Mouse (Mus musculus): ENCODE data around the gene Wls. TPM values are rescaled to one million over a fixed set of nuclear protein-coding genes. Genes with fewer than 3 reads are reported as not detected.

Gene Wls
- total RNA-seq (2021): 10 to 100 TPM; 58.9 to 59.6 TPM
- long read RNA-seq, experiment 1, transcript Wls-201 (12 exons, 3,559 nt): major isoform, 49 of 58 reads
- long read RNA-seq, experiment 1, transcript Wls-205 (13 exons, 2,050 nt): minor isoform, 9 of 58 reads
- long read RNA-seq, experiment 1, partial matches to known transcripts: 0 of 58 reads
- long read RNA-seq, experiment 1, other reads (novel, unspliced or antisense): 0 of 58 reads
- long read RNA-seq, experiment 2, transcript Wls-205 (13 exons, 2,050 nt): minor isoform, 14 of 151 reads
- long read RNA-seq, experiment 2, transcript Wls-201 (12 exons, 3,559 nt): major isoform, 118 of 151 reads
- long read RNA-seq, experiment 2, partial matches to known transcripts: 6 of 151 reads
- long read RNA-seq, experiment 2, other reads (novel, unspliced or antisense): 11 of 151 reads

- DNase-seq (ENCODE audit: low spot score in 2 of 2): peak; percentile 76 to 80
These were observed at the start of gene Wls for GRCm38 (mm10) chr3:159839481-159839880. Wls (plus strand) TSS chr3:159839672.

- no peak for DNase-seq (ENCODE audit: low spot score in 2 of 2)
These were observed 49.7 kb upstream of the Wls start for GRCm38 (mm10) chr3:159789781-159790180.

GRCm38 (mm10) chr3:159831535-159831934, 7.9 kb upstream of the Wls start:
- no peak for DNase-seq (ENCODE audit: low spot score in 2 of 2)

GRCm38 (mm10) chr3:159840002-159840816, 737 bp downstream of the Wls start:
- DNase-seq (ENCODE audit: low spot score in 2 of 2): peak; percentile 54 to 56

GRCm38 (mm10) chr3:159840817-159841390, 1.4 kb downstream of the Wls start:
- peak; percentile 28 for DNase-seq (ENCODE audit: low spot score in 2 of 2)

GRCm38 (mm10) chr3:159841458-159841857, 2.0 kb downstream of the Wls start:
- no peak for DNase-seq (ENCODE audit: low spot score in 2 of 2)

GRCm38 (mm10) chr3:159843135-159843534, 3.7 kb downstream of the Wls start:
- DNase-seq (ENCODE audit: low spot score in 2 of 2): no peak

- DNase-seq (ENCODE audit: low spot score in 2 of 2): no peak
These were observed 8.0 kb downstream of the Wls start for GRCm38 (mm10) chr3:159847410-159848016.

- no peak for DNase-seq (ENCODE audit: low spot score in 2 of 2)
These were observed 8.7 kb downstream of the Wls start for GRCm38 (mm10) chr3:159848156-159848555.

- DNase-seq (ENCODE audit: low spot score in 2 of 2): no peak
These were observed 12.0 kb downstream of the Wls start for GRCm38 (mm10) chr3:159851476-159851875.

- DNase-seq (ENCODE audit: low spot score in 2 of 2): no peak
These were observed 12.5 kb downstream of the Wls start for GRCm38 (mm10) chr3:159851980-159852379.

GRCm38 (mm10) chr3:159857112-159857511, 17.6 kb downstream of the Wls start:
- DNase-seq (ENCODE audit: low spot score in 2 of 2): no peak

GRCm38 (mm10) chr3:159865691-159866090, 26.2 kb downstream of the Wls start:
- no peak for DNase-seq (ENCODE audit: low spot score in 2 of 2)

- DNase-seq (ENCODE audit: low spot score in 2 of 2): no peak
These were observed 39.5 kb downstream of the Wls start for GRCm38 (mm10) chr3:159878983-159879382.

- no peak for DNase-seq (ENCODE audit: low spot score in 2 of 2)
These were observed 43.9 kb downstream of the Wls start for GRCm38 (mm10) chr3:159883325-159883724.

- DNase-seq (ENCODE audit: low spot score in 2 of 2): no peak
These were observed 45.3 kb downstream of the Wls start for GRCm38 (mm10) chr3:159884802-159885201.

- DNase-seq (ENCODE audit: low spot score in 2 of 2): peak; percentile 53 to 61
These were observed 45.8 kb downstream of the Wls start for GRCm38 (mm10) chr3:159885271-159885670.

- DNase-seq (ENCODE audit: low spot score in 2 of 2): no peak
These were observed 46.4 kb downstream of the Wls start for GRCm38 (mm10) chr3:159885781-159886400.

- DNase-seq (ENCODE audit: low spot score in 2 of 2): no peak
These were observed 50.9 kb downstream of the Wls start for GRCm38 (mm10) chr3:159890176-159891056.
